Mouse (Mus musculus) liver, embryonic 13.5 days (tissue): ENCODE results near the gene Arfgap2. TPM values are rescaled to one million over a fixed set of nuclear protein-coding genes. Genes with fewer than 3 reads are reported as not detected.

Experiments
- ATAC-seq: fragments of 200-750 bp; cut with Nextera tagmentation; 2 replicates; pipeline ENCODE4 v1.8.0; 2017; ENCODE audit warnings: low read depth, mild to moderate bottlenecking, moderate number of reproducible peaks, moderate library complexity
- DNase-seq: peaks from one replicate; pipeline ENCODE4 v3.0.0; 2022
- H3K27ac ChIP-seq: fragments of 300-500 bp; sonication (generic); 2 replicates; pipeline ENCODE4 v1.5.1; 2015; ENCODE audit warnings: moderate library complexity, mild to moderate bottlenecking, inconsistent platforms
- H3K27me3 ChIP-seq: fragments of 300-500 bp; sonication (generic); 2 replicates; pipeline ENCODE4 v1.6.1; 2015; ENCODE audit warnings: mild to moderate bottlenecking, inconsistent platforms
- H3K36me3 ChIP-seq: fragments of 300-500 bp; sonication (generic); 2 replicates; pipeline ENCODE4 v1.6.1; 2015; ENCODE audit warnings: mild to moderate bottlenecking, inconsistent platforms
- H3K4me1 ChIP-seq: fragments of 300-500 bp; sonication (generic); replicated peaks from 2 replicates; pipeline ENCODE4 v1.6.1; 2015; ENCODE audit warnings: inconsistent platforms
- H3K4me2 ChIP-seq: fragments of 300-500 bp; sonication (generic); 2 replicates; pipeline ENCODE4 v1.6.1; 2015; ENCODE audit warnings: inconsistent platforms, mild to moderate bottlenecking, moderate library complexity
- H3K4me3 ChIP-seq: fragments of 300-500 bp; sonication (generic); replicated peaks from 2 replicates; pipeline ENCODE4 v1.5.1; 2015; ENCODE audit warnings: mild to moderate bottlenecking, inconsistent platforms
- H3K9ac ChIP-seq: fragments of 300-500 bp; sonication (generic); 2 replicates; pipeline ENCODE4 v1.6.1; 2015; ENCODE audit warnings: mild to moderate bottlenecking, inconsistent platforms
- H3K9me3 ChIP-seq: fragments of 300-500 bp; sonication (generic); replicated peaks from 2 replicates; pipeline ENCODE4 v1.6.1; 2016; ENCODE audit warnings: inconsistent platforms
- WGBS: fragments of 180-500 bp; shearing (Covaris S2); methylation state at CpG from one replicate; pipeline ENCODE4 v1.1.7; 2015; ENCODE audit not compliant: insufficient replicate concordance; 5-methylcytosine and 5-hydroxymethylcytosine counted together
- polyA plus RNA-seq: library from polyadenylated mRNA; unstranded; fragments of >200 nt; fragmentation: Nextera tagmentation; extraction: Ambion mirVana; gene quantifications from 2 replicates; pipeline ENCODE4 v1.2.1, GENCODE M21; 2015

Gene Arfgap2
- polyA plus RNA-seq, 1 experiment from 2014 or later: 64.1 TPM

DNA sequence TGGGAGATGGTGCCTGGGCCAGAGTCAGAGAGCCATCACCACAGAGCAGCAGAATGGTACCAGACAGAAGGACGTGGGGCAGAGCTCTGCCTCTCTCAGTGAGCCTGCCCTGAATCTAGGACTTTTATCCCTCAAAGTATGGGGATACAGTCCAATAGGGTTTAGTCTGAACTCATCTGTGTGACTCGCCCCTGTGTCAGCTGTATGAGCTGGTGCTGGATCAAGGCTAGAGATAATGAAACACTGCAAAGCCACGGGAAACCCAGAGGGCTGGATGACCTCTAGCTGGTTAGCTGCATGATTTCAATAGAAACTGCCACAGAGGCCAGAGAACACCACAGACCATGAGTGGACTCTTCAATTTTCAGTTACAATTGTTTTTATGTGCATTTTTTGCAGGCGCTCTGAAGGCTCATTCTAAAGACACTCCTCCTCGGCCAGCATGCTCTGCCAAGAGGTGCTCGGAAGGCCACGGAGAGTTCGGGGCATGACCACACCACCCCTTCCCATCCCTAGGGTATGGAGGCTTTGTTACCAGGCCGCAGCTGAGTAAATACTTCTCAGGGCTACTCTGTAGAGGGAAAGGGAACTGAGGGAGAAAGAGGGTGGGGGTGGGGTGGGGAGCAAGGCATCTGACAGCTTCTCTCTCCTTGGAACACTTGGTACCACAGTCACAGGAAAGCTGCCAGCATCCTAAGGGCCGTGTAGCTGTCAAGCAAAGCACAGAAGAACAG lies 48.0 kb downstream of the Arfgap2 start:
- Histone ChIP-seq H3K27me3 (no peaks in the 10 kb centered on the region), H3K36me3 (no peaks in the 10 kb centered on the region), H3K4me2 (no peak overlapping the region), H3K4me1 (no peaks in the 10 kb centered on the region), H3K9ac (no peak overlapping the region), H3K9me3 (no peaks in the 10 kb centered on the region), H3K4me3 (no peak overlapping the region), H3K27ac (no peak overlapping the region)
- 55% methylated on average over 10 of the region's 10 CpGs for WGBS
- no peak for ATAC-seq
- no peak for DNase-seq

GRCm38 (mm10) chr2:91314184-91314583 lies 49.4 kb downstream of the Arfgap2 start:
- DNase-seq (no peak), ATAC-seq (no peak)
- Histone ChIP-seq H3K27ac (no peak overlapping the region), H3K36me3 (no peaks in the 10 kb centered on the region), H3K4me2 (no peak overlapping the region), H3K4me1 (no peaks in the 10 kb centered on the region), H3K4me3 (no peak overlapping the region), H3K9ac (no peak overlapping the region), H3K9me3 (no peaks in the 10 kb centered on the region), H3K27me3 (no peaks in the 10 kb centered on the region)
- 62% methylated on average over 7 of the region's 7 CpGs for WGBS

DNA sequence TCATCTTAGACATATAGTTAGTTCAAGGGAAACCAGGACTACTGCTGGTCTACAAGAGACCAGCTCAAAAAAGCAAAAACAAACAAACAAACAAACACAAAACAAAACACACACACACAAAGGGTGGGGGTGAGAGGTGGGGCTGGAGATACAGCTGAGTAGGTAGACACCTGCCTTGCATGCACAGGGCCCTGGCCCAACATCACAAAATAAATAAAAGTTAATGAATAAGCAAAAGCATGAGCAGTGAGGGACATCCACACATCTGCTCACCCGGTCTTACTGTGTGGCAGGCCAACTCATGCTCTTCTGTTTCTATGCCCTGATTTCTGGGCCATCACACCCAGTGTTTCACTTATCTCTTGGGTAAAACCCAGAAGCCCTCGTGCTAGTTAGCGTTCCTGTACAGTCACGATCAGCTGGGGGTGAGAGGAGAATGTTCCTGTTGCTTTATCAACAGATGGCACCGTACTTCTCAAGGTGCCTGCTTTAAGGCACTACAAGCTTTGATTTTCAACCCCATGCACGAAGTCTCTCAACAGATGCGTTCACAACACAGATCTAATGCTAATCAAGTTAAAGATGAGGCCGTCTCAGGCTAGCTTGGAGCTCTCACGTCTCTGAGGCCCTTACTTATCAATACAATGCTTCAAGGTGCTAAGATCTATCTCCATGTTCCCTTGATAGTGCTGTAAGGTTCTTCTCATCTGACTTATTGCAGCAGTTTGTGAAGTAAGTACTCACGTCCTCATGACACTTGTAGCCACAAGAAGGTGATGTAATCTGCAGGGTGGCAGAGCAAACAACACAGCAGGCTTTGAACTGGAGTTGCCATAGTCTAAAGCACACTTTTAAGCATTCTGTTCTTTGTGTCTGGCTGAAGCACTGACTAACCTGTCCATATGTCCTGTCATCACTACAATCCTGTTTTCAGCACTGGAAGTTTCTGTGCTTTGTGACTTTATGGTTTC lies 56.1 kb downstream of the Arfgap2 start:
- H3K9ac ChIP-seq: no peak overlapping the region
- no peak for ATAC-seq
- H3K4me1 ChIP-seq: peaks cover 10% of the 10 kb centered on the region
- no peak overlapping the region for H3K27ac ChIP-seq
- no peak overlapping the region for H3K4me2 ChIP-seq
- no peaks in the 10 kb centered on the region for H3K9me3 ChIP-seq
- DNase-seq: no peak
- no peaks in the 10 kb centered on the region for H3K27me3 ChIP-seq
- no peaks in the 10 kb centered on the region for H3K36me3 ChIP-seq
- H3K4me3 ChIP-seq: no peak overlapping the region
- 52% methylated on average over 10 of the region's 10 CpGs for WGBS

DNA sequence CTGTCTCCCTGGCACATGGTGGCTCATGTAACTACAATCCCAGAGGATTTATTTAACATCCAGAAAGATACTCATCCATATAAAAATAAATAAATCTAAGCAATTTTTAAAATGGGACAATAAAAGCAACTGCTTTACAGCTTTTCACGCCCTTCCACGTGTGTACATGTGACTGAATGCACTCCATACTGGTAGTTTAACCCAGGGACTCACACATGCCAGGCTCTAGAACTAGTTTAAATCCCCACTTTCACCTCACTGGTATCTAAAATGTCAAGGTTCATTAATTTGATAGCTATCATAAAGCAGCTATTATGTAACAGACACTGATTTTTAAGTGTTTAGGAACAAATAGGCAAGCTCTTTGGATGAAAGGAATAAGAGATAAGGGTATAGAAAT lies 57.1 kb downstream of the Arfgap2 start:
- Histone ChIP-seq H3K9me3 (no peaks in the 10 kb centered on the region), H3K4me2 (no peak overlapping the region), H3K9ac (no peak overlapping the region), H3K4me3 (no peak overlapping the region), H3K4me1 (peaks cover 10% of the 10 kb centered on the region), H3K27me3 (no peaks in the 10 kb centered on the region), H3K36me3 (no peaks in the 10 kb centered on the region), H3K27ac (no peak overlapping the region)
- DNase-seq: no peak
- ATAC-seq: no peak
- WGBS: 72% methylated on average over 2 of the region's 2 CpGs

GRCm38 (mm10) chr2:91322490-91322889 lies 57.7 kb downstream of the Arfgap2 start:
- DNase-seq: no peak
- Histone ChIP-seq H3K4me2 (no peak overlapping the region), H3K27ac (no peak overlapping the region), H3K4me1 (peaks cover 10% of the 10 kb centered on the region), H3K9ac (no peak overlapping the region), H3K4me3 (no peak overlapping the region), H3K9me3 (no peaks in the 10 kb centered on the region), H3K36me3 (no peaks in the 10 kb centered on the region), H3K27me3 (no peaks in the 10 kb centered on the region)
- no peak for ATAC-seq
- 27% methylated on average over 4 of the region's 4 CpGs for WGBS

DNA sequence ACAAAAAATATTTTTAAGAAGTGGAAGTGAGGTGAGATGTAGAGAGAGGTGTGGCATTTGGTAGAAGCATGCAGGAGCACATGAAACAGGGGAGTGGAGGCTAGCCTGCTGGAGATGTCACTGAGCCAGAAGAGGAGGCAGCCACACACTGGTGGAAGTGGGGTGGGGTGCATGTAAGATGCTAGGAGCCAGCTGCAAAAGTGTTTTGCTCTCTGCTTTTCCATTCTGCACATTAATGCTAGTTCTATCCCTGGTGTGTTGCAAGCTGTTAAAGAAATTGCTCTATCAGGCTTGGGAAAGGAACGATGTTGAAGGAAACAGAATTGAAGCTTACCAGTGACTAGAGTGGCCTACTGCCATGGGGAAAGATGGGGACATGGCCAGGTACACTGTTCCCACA lies 59.6 kb downstream of the Arfgap2 start:
- 73% methylated on average over 1 of the region's 1 CpGs for WGBS
- peaks cover 10% of the 10 kb centered on the region for H3K4me1 ChIP-seq
- no peaks in the 10 kb centered on the region for H3K36me3 ChIP-seq
- H3K27me3 ChIP-seq: no peaks in the 10 kb centered on the region
- H3K9me3 ChIP-seq: no peaks in the 10 kb centered on the region
- H3K4me3 ChIP-seq: no peak overlapping the region
- no peak overlapping the region for H3K4me2 ChIP-seq
- ATAC-seq: no peak
- H3K27ac ChIP-seq: no peak overlapping the region
- H3K9ac ChIP-seq: no peak overlapping the region
- DNase-seq: no peak

- no peak overlapping the region for H3K9ac ChIP-seq
- H3K4me2 ChIP-seq: no peak overlapping the region
- H3K27me3 ChIP-seq: no peaks in the 10 kb centered on the region
- no peak overlapping the region for H3K4me3 ChIP-seq
- DNase-seq: no peak
- no peaks in the 10 kb centered on the region for H3K36me3 ChIP-seq
- 61% methylated on average over 15 of the region's 15 CpGs for WGBS
- H3K4me1 ChIP-seq: peaks cover 10% of the 10 kb centered on the region
- ATAC-seq: no peak
- no peaks in the 10 kb centered on the region for H3K9me3 ChIP-seq
- no peak overlapping the region for H3K27ac ChIP-seq
These were observed 60.1 kb downstream of the Arfgap2 start for GRCm38 (mm10) chr2:91324761-91325421.

Other genes starting within 250 kb of the Arfgap2 start
- gene Rapsn, start 229.4 kb upstream of the Arfgap2 start, polyA plus RNA-seq: 0.69 and 1.00 TPM in 2 replicates
- gene Psmc3, start 211.0 kb upstream of the Arfgap2 start, polyA plus RNA-seq: 188 and 213 TPM in 2 replicates
- gene Slc39a13, start 194.6 kb upstream of the Arfgap2 start, polyA plus RNA-seq: 10.6 and 10.9 TPM in 2 replicates
- 14.1 and 15.1 TPM in 2 replicates for gene Spi1, start 182.6 kb upstream of the Arfgap2 start, polyA plus RNA-seq
- gene Mybpc3, start 146.8 kb upstream of the Arfgap2 start, polyA plus RNA-seq: 0.14 and 0.95 TPM in 2 replicates
- gene Madd, start 81.1 kb upstream of the Arfgap2 start, polyA plus RNA-seq: 7.4 and 8.4 TPM in 2 replicates
- gene Nr1h3, start 62.1 kb upstream of the Arfgap2 start, polyA plus RNA-seq: 14.1 and 16.5 TPM in 2 replicates
- 8.2 and 10.4 TPM in 2 replicates for gene Acp2, start 62.1 kb upstream of the Arfgap2 start, polyA plus RNA-seq
- 5.5 and 6.0 TPM in 2 replicates for gene Ddb2, start 28.0 kb upstream of the Arfgap2 start, polyA plus RNA-seq
- gene Pacsin3, start 9.0 kb upstream of the Arfgap2 start, polyA plus RNA-seq: 10.5 and 11.5 TPM in 2 replicates
- 7.5 and 7.7 TPM in 2 replicates for gene 1110051M20Rik, start 179.7 kb downstream of the Arfgap2 start, polyA plus RNA-seq
- gene Lrp4, start 192.5 kb downstream of the Arfgap2 start, polyA plus RNA-seq: 0.93 and 1.1 TPM in 2 replicates